Mouse (Mus musculus): ENCODE data around the gene Gnb3.

Gene Gnb3

GRCm38 (mm10) chr6:124840241-124841167, at the start of gene Gnb3:
Gnb3 (minus strand) TSS chr6:124840275.
- no peak for DNase-seq (ENCODE audit: low spot score)

DNA sequence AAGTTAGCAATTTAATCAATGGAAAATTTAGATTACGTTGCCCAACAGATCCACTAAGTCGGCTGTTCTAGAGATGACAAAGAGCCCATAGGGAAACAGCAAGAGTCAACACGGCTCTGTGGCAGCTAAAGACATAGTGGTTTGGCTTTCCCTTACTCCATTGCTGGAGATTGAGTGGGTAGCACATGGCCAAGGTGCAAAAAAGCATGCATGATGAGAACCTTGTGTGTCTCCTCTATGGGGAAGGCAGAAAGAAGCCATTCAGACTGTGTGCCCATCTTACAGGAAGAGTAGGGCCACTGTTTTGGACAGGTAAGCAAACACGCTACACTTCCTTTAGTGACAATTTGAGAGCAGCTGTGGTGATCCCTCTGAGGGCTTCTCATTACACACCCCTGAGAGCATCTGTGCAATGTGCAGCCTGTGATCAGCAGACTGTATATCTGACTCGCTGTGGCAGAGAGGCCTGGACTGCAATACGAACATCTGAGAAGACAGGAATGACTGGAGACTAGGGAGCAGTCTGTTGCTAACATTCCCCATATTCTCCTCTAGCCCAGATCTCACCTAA, 48.6 kb upstream of the Gnb3 start:
- no peak for DNase-seq (ENCODE audit: low spot score)

GRCm38 (mm10) chr6:124887986-124888385, 47.9 kb upstream of the Gnb3 start, which contains the start of gene Cd4:
Cd4 (minus strand) TSS chr6:124888221.
- DNase-seq (ENCODE audit: low spot score), result no peak

GRCm38 (mm10) chr6:124885956-124886381, 45.9 kb upstream of the Gnb3 start:
- DNase-seq (ENCODE audit: low spot score), result no peak

GRCm38 (mm10) chr6:124884714-124885500, 44.8 kb upstream of the Gnb3 start:
- no peak for DNase-seq (ENCODE audit: low spot score)

GRCm38 (mm10) chr6:124883351-124883750, 43.3 kb upstream of the Gnb3 start:
- no peak for DNase-seq (ENCODE audit: low spot score)

DNA sequence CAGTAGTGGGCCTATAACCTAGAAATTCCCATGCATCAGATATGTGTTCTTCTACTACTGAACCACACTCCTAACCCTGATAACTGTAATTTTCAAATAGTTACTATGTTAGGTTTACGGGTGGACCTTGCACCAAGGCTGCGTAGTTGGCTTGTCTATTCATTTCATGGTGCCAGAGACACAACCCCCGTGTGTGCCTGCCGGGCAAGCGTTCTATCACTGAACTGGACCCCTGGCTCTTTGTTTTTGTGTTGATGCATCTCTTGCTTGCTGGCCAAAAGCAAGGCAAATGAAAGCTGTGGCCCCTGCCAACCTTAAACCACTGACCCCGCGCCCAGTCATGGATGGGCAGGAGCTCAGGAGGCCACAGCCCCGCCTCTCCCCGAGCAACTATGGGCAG, 41.7 kb upstream of the Gnb3 start:
- DNase-seq (ENCODE audit: low spot score), result no peak

GRCm38 (mm10) chr6:124879390-124879789, 39.3 kb upstream of the Gnb3 start:
- DNase-seq (ENCODE audit: low spot score), result no peak

DNA sequence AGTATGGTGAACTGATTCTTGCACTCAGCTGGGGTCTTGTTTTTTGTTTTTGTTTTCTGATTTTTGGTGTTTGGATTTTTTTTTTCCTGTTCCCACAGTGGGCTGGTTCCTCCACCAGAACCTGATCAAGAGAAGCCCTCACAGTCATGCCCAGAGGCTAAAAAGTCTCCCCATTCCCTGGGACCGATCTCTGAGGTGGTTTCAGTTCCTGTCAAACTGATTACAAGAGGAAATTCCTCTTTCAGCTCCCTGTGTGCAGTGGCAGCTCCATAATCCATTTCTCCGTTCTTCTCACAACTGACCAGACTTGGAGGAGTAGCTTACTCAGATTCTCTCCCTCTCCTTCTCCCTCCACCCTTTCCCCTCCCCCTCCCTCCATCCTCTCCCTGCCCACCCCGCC, 34.3 kb upstream of the Gnb3 start:
- no peak for DNase-seq (ENCODE audit: low spot score)

DNA sequence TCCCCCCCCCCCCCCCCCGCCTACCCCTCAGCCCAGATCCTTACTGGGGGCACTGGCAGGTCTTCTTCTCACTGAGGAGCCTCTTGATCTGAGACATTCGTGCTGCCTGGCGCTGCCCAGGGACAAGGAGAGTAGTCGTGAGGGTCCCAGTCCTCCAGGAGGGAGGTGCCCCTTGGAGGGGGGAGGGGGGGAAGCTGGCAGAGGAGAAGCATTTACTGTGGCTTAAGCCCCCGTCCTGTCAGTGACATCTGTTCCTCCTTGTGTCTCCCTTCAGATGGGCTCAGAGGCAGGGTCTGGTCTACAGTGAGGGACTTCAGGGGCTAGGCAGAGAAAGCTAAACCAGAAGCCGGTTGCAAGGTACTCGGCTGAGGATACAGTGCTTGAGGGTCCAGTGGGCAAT, 26.5 kb upstream of the Gnb3 start:
- DNase-seq (ENCODE audit: low spot score), result no peak

GRCm38 (mm10) chr6:124865766-124866362, 25.8 kb upstream of the Gnb3 start:
- no peak for DNase-seq (ENCODE audit: low spot score)

DNA sequence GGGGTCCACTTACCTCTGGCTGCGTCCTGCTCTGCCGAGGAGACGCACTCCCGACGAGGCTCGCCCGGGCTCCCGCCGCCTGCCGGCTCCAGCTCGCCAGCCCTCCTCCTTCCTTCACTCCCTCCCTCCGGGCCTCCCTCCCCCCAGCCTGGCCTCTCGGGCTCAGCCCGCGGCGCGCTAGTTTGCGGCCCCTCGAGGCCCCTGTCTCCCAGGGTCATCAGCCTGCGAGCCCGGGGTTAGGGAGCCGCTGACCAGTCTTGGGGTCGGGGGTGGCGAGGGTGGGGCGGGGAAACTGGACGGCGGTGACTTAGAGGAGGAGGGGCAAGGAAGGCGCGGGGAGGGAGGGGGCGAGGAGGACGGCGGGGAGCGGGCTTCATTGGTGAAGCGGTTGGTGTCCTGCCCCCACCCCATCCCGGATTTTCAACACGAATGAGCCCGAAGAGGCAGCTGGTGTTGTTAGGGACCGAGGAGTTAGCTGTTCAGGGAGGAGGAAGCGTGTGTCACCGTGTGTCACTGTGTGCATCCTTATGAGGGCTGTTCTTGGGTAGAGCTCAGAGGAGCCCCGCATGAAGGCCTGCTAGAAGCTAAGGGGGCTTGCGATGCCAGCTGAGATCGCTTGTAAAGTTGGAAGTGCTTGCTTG, 23.7 kb upstream of the Gnb3 start, which contains the start of gene Gpr162:
Gene Gpr162 (minus strand): TSS at position 326 of the 641 bp plus-strand sequence.
- DNase-seq (ENCODE audit: low spot score), result no peak

GRCm38 (mm10) chr6:124863125-124863657, 23.1 kb upstream of the Gnb3 start:
- no peak for DNase-seq (ENCODE audit: low spot score)

- no peak for DNase-seq (ENCODE audit: low spot score)
Observed at GRCm38 (mm10) chr6:124862406-124863124, 22.5 kb upstream of the Gnb3 start.

- no peak for DNase-seq (ENCODE audit: low spot score)
Observed at GRCm38 (mm10) chr6:124861802-124862201, 21.7 kb upstream of the Gnb3 start.

DNA sequence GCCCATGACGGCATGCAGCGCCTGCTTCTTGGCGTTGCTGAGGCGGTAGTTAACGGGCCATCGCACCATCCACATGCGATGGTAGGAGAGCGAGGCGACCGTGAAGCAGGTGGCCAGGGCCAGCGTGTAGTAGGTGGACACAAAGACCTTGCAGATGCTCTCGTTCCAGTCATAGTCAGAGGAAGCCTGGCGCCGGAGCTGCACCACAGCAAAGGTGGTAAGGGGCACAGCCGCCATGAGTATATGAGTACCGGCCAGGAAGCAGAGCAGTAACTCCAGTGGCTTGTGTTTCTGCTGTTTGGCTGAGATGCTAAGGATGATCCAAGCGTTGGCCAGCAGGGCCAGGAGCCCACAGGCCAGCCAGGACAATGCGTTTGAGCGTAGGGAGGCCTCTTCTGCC, 21.2 kb upstream of the Gnb3 start:
- no peak for DNase-seq (ENCODE audit: low spot score)

GRCm38 (mm10) chr6:124860511-124860910, 20.4 kb upstream of the Gnb3 start:
- no peak for DNase-seq (ENCODE audit: low spot score)

GRCm38 (mm10) chr6:124859725-124860124, 19.6 kb upstream of the Gnb3 start:
- DNase-seq (ENCODE audit: low spot score), result peak; percentile 75

DNA sequence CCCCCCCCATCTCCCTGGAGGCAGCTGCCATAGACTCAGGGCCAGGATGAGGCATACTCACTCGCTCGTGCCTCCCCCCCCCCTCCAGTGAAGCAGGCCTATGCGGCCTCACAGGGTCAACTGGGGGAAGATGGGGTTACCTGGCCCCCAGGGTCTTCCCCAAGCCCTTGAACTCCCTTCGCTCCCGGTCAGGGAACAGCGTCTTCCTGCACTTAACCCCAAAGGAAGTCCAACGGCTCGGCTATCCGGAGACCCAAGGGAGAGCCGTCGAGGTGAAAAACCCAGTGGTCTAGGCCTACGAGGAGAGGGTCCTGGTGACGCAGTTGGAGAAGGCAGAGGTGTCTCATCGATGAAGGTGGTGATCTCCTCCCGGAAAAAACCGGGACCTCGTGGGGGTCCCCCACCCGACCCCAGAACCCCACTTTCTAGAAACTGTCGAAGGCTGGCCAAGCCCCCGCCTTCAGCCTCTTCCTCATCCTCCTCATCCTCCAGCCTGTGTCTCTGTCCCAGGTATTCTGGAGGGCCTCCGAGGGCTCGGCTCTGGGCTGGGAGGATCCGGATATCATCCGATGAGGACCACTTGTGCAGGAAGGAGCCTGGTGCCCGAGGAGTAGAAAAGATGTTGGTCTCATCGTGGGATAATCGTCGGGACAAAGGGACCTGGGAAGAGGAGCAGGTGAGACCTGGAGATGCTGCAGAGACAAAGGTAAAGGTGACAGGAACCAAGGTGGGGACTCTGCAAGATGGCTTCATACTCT, 18.7 kb upstream of the Gnb3 start:
- DNase-seq (ENCODE audit: low spot score), result no peak

Data from left cerebral cortex, adult 11 months (tissue).